16 mouse cellular contexts compared by ENCODE assay signal in genomic region chr4:140324971-140325676, GRCm38 (mm10).
DNase-seq lines count a peak whose midpoint lies in the region; ATAC-seq and TF ChIP-seq lines count a peak whose summit lies in the region.
"Had no signal": no experiment of that assay in that cellular context is flagged by ENCODE, and none has a peak within 500 bp of the region (broad histone marks: within the 10 kb centered on the region; RNA-seq: fewer than 3 reads in every experiment).

No protein-coding gene starts in this region.

- no peak overlapping the region for H3K9ac ChIP-seq in forebrain, postnatal 0 days
- H3K9ac ChIP-seq in forebrain, embryonic 16.5 days (replicated peaks; ENCODE audit: low read depth, low read length): no peak overlapping the region
- H3K9ac ChIP-seq: embryonic facial prominence, embryonic 12.5 days; forebrain, embryonic 15.5 days; heart, embryonic 12.5 days; hindbrain, embryonic 14.5 days; intestine, embryonic 15.5 days had no signal

- ATAC-seq in forebrain, postnatal 0 days: peak; percentile 53; the same call in 1 of the 2 replicates
- ATAC-seq in forebrain, embryonic 16.5 days: no peak
- ATAC-seq: forebrain, embryonic 15.5 days; intestine, embryonic 15.5 days had no signal

- H3K4me1 ChIP-seq in forebrain, postnatal 0 days (ENCODE audit: insufficient read depth): peaks cover 3% of the 10 kb centered on the region
- H3K4me1 ChIP-seq in forebrain, embryonic 16.5 days (replicated peaks; ENCODE audit: control insufficient read depth, insufficient read depth, low read length): peaks cover 4% of the 10 kb centered on the region
- peaks cover 22% of the 10 kb centered on the region for H3K4me1 ChIP-seq in cerebellum, adult 2 months (ENCODE audit: control insufficient read depth, insufficient read depth, low read length)
- H3K4me1 ChIP-seq: embryonic facial prominence, embryonic 12.5 days; heart, embryonic 12.5 days; hindbrain, embryonic 10.5 days; intestine, embryonic 15.5 days had no signal

- DNase-seq in forebrain, postnatal 0 days: peak; percentile 42
- peak; percentile 38 to 52 for DNase-seq in cerebellum, adult 2 months
- DNase-seq in cerebellum, postnatal 10 days: peak; percentile 76 to 82
- no peak for DNase-seq in layer of hippocampus, adult 18-20 months (ENCODE audit: low spot score in 2 of 2)
- DNase-seq in urinary bladder, postnatal 14 days (ENCODE audit: low spot score): no peak
- DNase-seq in spleen, adult 12 weeks (ENCODE audit: low spot score): no peak
- DNase-seq: adrenal gland, postnatal 10 days; gastrocnemius, postnatal 14 days; heart, adult 2 months had no signal

- WGBS in forebrain, postnatal 0 days: 73% methylated on average over 8 of the region's 8 CpGs
- 70% methylated on average over 8 of the region's 8 CpGs for whole genome bisulfite sequencing in forebrain, embryonic 16.5 days
- WGBS in cerebellum, adult 2 months: 25% methylated on average over 8 of the region's 8 CpGs

- no peak for TF ChIP-seq CTCF in forebrain, postnatal 0 days (IDR thresholded peaks at IDR 0.05; ENCODE audit: low read depth)
- TF ChIP-seq CTCF in cerebellum, adult 2 months (IDR thresholded peaks at IDR 0.05; ENCODE audit: borderline replicate concordance, insufficient read depth, low read depth, low read length): no peak

- H3K4me3 ChIP-seq in forebrain, postnatal 0 days (ENCODE audit: low read depth, low read length): no peak overlapping the region
- H3K4me3 ChIP-seq in forebrain, embryonic 16.5 days (replicated peaks; ENCODE audit: low read length): no peak overlapping the region
- H3K4me3 ChIP-seq in cerebellum, adult 2 months (replicated peaks; ENCODE audit: insufficient read depth, low read depth, low read length): no peak overlapping the region
- H3K4me3 ChIP-seq: embryonic facial prominence, embryonic 12.5 days; forebrain, embryonic 15.5 days; heart, adult 2 months; heart, embryonic 12.5 days; hindbrain, embryonic 10.5 days; intestine, embryonic 15.5 days had no signal

- H3K27ac ChIP-seq in forebrain, postnatal 0 days (ENCODE audit: low read depth, low read length): no peak overlapping the region
- no peak overlapping the region for H3K27ac ChIP-seq in forebrain, embryonic 16.5 days (ENCODE audit: low read length)
- no peak overlapping the region for H3K27ac ChIP-seq in cerebellum, adult 2 months (ENCODE audit: insufficient read depth, low read length)
- H3K27ac ChIP-seq: embryonic facial prominence, embryonic 12.5 days; forebrain, embryonic 15.5 days; heart, adult 2 months; hindbrain, embryonic 10.5 days; hindbrain, embryonic 14.5 days; intestine, embryonic 15.5 days had no signal

- no peaks in the 10 kb centered on the region for H3K27me3 ChIP-seq in forebrain, postnatal 0 days (ENCODE audit: insufficient read depth, low read length)
- H3K27me3 ChIP-seq in forebrain, embryonic 16.5 days (replicated peaks; ENCODE audit: control insufficient read depth, insufficient read depth, low read length): no peaks in the 10 kb centered on the region
- H3K27me3 ChIP-seq in cerebellum, adult 2 months (ENCODE audit: control insufficient read depth, insufficient read depth, low read length): no peaks in the 10 kb centered on the region
- H3K27me3 ChIP-seq: embryonic facial prominence, embryonic 12.5 days; forebrain, embryonic 15.5 days; heart, embryonic 12.5 days; intestine, embryonic 15.5 days had no signal

- no peak overlapping the region for H3K4me2 ChIP-seq in forebrain, postnatal 0 days (ENCODE audit: low read depth)
- no peak overlapping the region for H3K4me2 ChIP-seq in forebrain, embryonic 16.5 days (ENCODE audit: low read length)
- H3K4me2 ChIP-seq: embryonic facial prominence, embryonic 12.5 days; forebrain, embryonic 15.5 days; heart, embryonic 12.5 days; hindbrain, embryonic 14.5 days; intestine, embryonic 15.5 days had no signal

- no peaks in the 10 kb centered on the region for H3K9me3 ChIP-seq in forebrain, postnatal 0 days (ENCODE audit: low read length)
- peaks cover 4% of the 10 kb centered on the region; the same call in 1 of the 2 replicates for H3K9me3 ChIP-seq in forebrain, embryonic 16.5 days (ENCODE audit: control insufficient read depth, low read length)
- H3K9me3 ChIP-seq: forebrain, embryonic 15.5 days; intestine, embryonic 15.5 days had no signal

- no peak for TF ChIP-seq POLR2A in cerebellum, adult 2 months (IDR thresholded peaks at IDR 0.05; ENCODE audit: borderline replicate concordance, insufficient read depth, low read length)

- H3K36me3 ChIP-seq in forebrain, postnatal 0 days (ENCODE audit: insufficient read depth): no peaks in the 10 kb centered on the region
- H3K36me3 ChIP-seq in forebrain, embryonic 16.5 days (ENCODE audit: control insufficient read depth, insufficient read depth): no peaks in the 10 kb centered on the region
- H3K36me3 ChIP-seq: embryonic facial prominence, embryonic 12.5 days; forebrain, embryonic 15.5 days; heart, embryonic 12.5 days; hindbrain, embryonic 10.5 days; intestine, embryonic 15.5 days had no signal

Comparison
In these comparisons a context has a peak if more than half of its experiments do, and no peak if none do; other contexts are left out.
1. DNase-seq: peak in forebrain, postnatal 0 days (single experiment), cerebellum, adult 2 months (2 of 2) and cerebellum, postnatal 10 days (2 of 2); none in layer of hippocampus, adult 18-20 months (0 of 2), urinary bladder, postnatal 14 days (single experiment) and spleen, adult 12 weeks (single experiment).